Mouse (Mus musculus): ENCODE measurements around the gene Trim72. TPM values are rescaled to one million over a fixed set of nuclear protein-coding genes. Genes with fewer than 3 reads are reported as not detected.

The Trim72 gene
- polyA plus RNA-seq, 1 experiment from 2014 or later = 0.10 TPM

- H3K27ac ChIP-seq = peak overlapping the region; percentile 67; the same call in 1 of the 2 replicates
- WGBS = 39% methylated on average over 5 of the region's 5 CpGs
- H3K9ac ChIP-seq = peak overlapping the region; percentile 32; the same call in 1 of the 2 replicates
- peaks cover 16% of the 10 kb centered on the region; the same call in 1 of the 2 replicates for H3K4me1 ChIP-seq
- H3K4me2 ChIP-seq = peak overlapping the region; percentile 57
- no peaks in the 10 kb centered on the region for H3K9me3 ChIP-seq
- no peaks in the 10 kb centered on the region for H3K27me3 ChIP-seq
- ATAC-seq (ENCODE audit: borderline replicate concordance, extremely low read depth, low FRiP score, low TSS enrichment) = peak; percentile 20; the same call in 1 of the 2 replicates
- H3K36me3 ChIP-seq = peaks cover 36% of the 10 kb centered on the region
- peak overlapping the region; percentile 37 for H3K4me3 ChIP-seq
Measured at GRCm38 (mm10) chr7:127992488-127993340, 11.0 kb upstream of the Trim72 start.

GRCm38 (mm10) chr7:127993341-127993977, 10.3 kb upstream of the Trim72 start, which contains the start of gene Pycard:
Gene Pycard, minus strand, starts transcription at chr7:127993867.
- H3K4me1 ChIP-seq = peaks cover 16% of the 10 kb centered on the region; the same call in 1 of the 2 replicates

GRCm38 (mm10) chr7:127999436-127999835, 4.3 kb upstream of the Trim72 start:
- ATAC-seq (ENCODE audit: borderline replicate concordance, extremely low read depth, low FRiP score, low TSS enrichment) = no peak
- Histone ChIP-seq H3K4me3 (no peak overlapping the region), H3K9me3 (no peaks in the 10 kb centered on the region), H3K9ac (no peak overlapping the region), H3K36me3 (no peaks in the 10 kb centered on the region), H3K4me1 (peaks cover 10% of the 10 kb centered on the region; the same call in 1 of the 2 replicates), H3K27ac (no peak overlapping the region), H3K27me3 (no peaks in the 10 kb centered on the region), H3K4me2 (no peak overlapping the region)
- WGBS = 48% methylated on average over 1 of the region's 1 CpGs

More at GRCm38 (mm10) chr7:127993341-127993977, 10.3 kb upstream of the Trim72 start, which contains the start of gene Pycard:
- H3K9me3 ChIP-seq = no peaks in the 10 kb centered on the region
- WGBS = 13% methylated on average over 18 of the region's 18 CpGs
- ATAC-seq (ENCODE audit: borderline replicate concordance, extremely low read depth, low FRiP score, low TSS enrichment) = peak; percentile 55; the same call in 1 of the 2 replicates
- H3K4me3 ChIP-seq = peak within 1 kb of the TSS; percentile 37
- H3K27ac ChIP-seq = peak within 1 kb of the TSS; percentile 67
- peak within 1 kb of the TSS; percentile 57 for H3K4me2 ChIP-seq
- no peaks in the 10 kb centered on the region for H3K27me3 ChIP-seq
- H3K36me3 ChIP-seq = peaks cover 28% of the 10 kb centered on the region
- peak within 1 kb of the TSS; percentile 32 for H3K9ac ChIP-seq

- 28% methylated on average over 1 of the region's 1 CpGs for WGBS
- Histone ChIP-seq H3K27me3 (peaks cover 4% of the 10 kb centered on the region; the same call in 1 of the 2 replicates), H3K27ac (no peak overlapping the region), H3K36me3 (no peaks in the 10 kb centered on the region), H3K4me2 (no peak overlapping the region), H3K4me3 (no peak overlapping the region), H3K4me1 (peaks cover 14% of the 10 kb centered on the region; the same call in 1 of the 2 replicates), H3K9ac (no peak overlapping the region), H3K9me3 (no peaks in the 10 kb centered on the region)
- no peak for ATAC-seq (ENCODE audit: borderline replicate concordance, extremely low read depth, low FRiP score, low TSS enrichment)
Measured at GRCm38 (mm10) chr7:128000068-128000950, 3.4 kb upstream of the Trim72 start.

DNA sequence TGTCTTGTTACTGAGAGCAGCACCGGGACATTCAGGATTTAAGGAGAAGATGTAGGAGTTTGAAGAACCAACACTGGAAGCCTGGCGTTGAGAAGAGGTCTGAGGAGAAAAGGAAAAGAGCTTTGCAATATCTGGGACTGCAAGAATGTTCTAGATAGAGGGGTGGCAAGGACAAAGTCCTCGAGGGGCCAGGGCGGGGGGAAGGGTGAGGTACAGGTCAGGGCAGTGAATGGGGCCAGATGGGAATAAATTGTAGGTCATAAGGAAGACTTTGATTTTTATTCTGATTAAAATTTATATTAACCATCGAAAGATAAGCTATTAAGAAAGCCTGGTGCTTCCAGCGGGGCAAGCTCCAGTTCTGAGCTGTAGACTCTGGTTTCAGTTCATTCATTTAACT, 651 bp upstream of the Trim72 start:
- Histone ChIP-seq H3K27me3 (peaks cover 4% of the 10 kb centered on the region; the same call in 1 of the 2 replicates), H3K9ac (no peak overlapping the region), H3K36me3 (no peaks in the 10 kb centered on the region), H3K9me3 (no peaks in the 10 kb centered on the region), H3K4me1 (peaks cover 14% of the 10 kb centered on the region; the same call in 1 of the 2 replicates), H3K27ac (no peak overlapping the region), H3K4me3 (no peak overlapping the region), H3K4me2 (no peak overlapping the region)
- 72% methylated on average over 6 of the region's 6 CpGs for WGBS
- ATAC-seq (ENCODE audit: borderline replicate concordance, extremely low read depth, low FRiP score, low TSS enrichment) = no peak

- ATAC-seq (ENCODE audit: borderline replicate concordance, extremely low read depth, low FRiP score, low TSS enrichment) = no peak
- Histone ChIP-seq H3K4me3 (peak overlapping the region; percentile 12; the same call in 1 of the 2 replicates), H3K27me3 (peaks cover 4% of the 10 kb centered on the region; the same call in 1 of the 2 replicates), H3K9me3 (no peaks in the 10 kb centered on the region), H3K9ac (no peak overlapping the region), H3K4me2 (peak overlapping the region; percentile 46), H3K27ac (peak overlapping the region; percentile 79), H3K4me1 (peaks cover 14% of the 10 kb centered on the region; the same call in 1 of the 2 replicates), H3K36me3 (no peaks in the 10 kb centered on the region)
- WGBS = 51% methylated on average over 5 of the region's 5 CpGs
Measured at GRCm38 (mm10) chr7:128004150-128004486, 369 bp downstream of the Trim72 start.

DNA sequence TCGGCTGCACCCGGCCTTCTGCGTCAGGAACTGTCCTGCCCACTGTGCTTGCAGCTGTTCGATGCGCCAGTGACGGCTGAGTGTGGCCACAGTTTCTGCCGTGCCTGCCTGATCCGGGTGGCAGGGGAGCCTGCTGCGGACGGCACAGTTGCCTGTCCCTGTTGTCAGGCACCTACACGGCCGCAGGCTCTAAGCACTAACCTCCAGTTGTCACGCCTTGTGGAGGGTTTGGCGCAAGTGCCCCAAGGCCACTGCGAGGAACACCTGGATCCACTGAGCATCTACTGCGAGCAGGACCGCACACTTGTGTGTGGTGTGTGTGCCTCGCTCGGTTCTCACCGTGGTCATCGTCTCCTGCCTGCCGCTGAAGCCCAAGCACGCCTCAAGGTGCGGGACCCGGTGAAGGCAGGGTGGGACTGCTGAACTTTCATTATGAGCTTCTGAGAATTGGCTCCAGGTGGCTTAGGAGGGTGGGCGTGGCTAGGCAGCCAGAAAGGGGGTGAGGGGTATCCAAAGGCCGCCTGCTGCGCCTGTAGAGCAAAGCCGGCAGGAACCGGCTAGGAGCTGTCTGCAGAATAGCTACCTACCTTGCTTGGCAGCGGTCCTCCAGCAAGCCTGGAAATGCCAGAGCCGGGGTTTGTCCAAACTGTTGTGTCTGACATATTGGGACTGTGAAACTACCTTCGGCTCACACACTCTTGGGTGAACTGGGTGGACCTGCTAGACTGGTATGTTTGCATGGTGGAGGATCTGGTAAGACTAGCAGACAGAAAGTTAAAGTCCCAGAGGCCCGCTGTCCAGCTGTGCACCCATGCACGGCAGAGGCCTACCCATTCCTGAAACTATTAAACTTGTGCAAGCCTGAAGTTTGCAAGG, 976 bp downstream of the Trim72 start:
- Histone ChIP-seq H3K9me3 (no peaks in the 10 kb centered on the region), H3K4me2 (peak overlapping the region; percentile 46), H3K27me3 (peaks cover 4% of the 10 kb centered on the region; the same call in 1 of the 2 replicates), H3K4me1 (peaks cover 14% of the 10 kb centered on the region; the same call in 1 of the 2 replicates), H3K27ac (peak overlapping the region; percentile 79), H3K36me3 (no peaks in the 10 kb centered on the region), H3K4me3 (peak overlapping the region; percentile 12; the same call in 1 of the 2 replicates), H3K9ac (no peak overlapping the region)
- 20% methylated on average over 35 of the region's 35 CpGs for WGBS
- ATAC-seq (ENCODE audit: borderline replicate concordance, extremely low read depth, low FRiP score, low TSS enrichment) = peak; percentile 80; the same call in 1 of the 2 replicates

- H3K9ac ChIP-seq = no peak overlapping the region
- no peaks in the 10 kb centered on the region for H3K9me3 ChIP-seq
- H3K4me1 ChIP-seq = peaks cover 14% of the 10 kb centered on the region; the same call in 1 of the 2 replicates
- H3K4me2 ChIP-seq = no peak overlapping the region
- peaks cover 4% of the 10 kb centered on the region; the same call in 1 of the 2 replicates for H3K27me3 ChIP-seq
- WGBS = 65% methylated on average over 7 of the region's 7 CpGs
- no peak for ATAC-seq (ENCODE audit: borderline replicate concordance, extremely low read depth, low FRiP score, low TSS enrichment)
- H3K27ac ChIP-seq = no peak overlapping the region
- no peak overlapping the region for H3K4me3 ChIP-seq
- H3K36me3 ChIP-seq = no peaks in the 10 kb centered on the region
Measured at GRCm38 (mm10) chr7:128006193-128006592, 2.4 kb downstream of the Trim72 start.

DNA sequence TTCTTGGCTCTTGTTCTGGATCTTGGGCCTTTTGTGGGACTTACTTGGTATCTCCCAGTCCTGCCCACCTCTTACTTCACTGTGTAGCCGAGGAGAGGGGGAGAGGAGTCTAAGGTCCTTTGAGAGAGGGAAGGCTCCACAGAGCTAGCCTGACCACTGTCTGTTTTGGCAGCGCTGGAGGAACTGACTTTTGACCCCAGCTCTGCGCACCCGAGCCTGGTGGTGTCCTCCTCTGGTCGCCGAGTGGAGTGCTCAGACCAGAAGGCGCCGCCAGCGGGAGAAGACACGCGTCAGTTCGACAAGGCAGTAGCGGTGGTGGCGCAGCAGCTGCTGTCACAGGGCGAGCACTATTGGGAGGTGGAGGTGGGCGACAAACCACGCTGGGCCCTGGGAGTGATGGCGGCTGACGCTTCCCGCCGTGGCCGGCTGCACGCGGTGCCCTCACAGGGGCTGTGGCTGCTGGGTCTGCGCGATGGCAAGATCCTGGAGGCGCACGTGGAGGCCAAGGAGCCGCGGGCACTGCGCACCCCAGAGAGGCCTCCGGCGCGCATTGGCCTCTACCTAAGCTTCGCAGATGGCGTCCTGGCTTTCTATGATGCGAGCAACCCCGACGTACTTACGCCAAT, 6.1 kb downstream of the Trim72 start:
- H3K4me1 ChIP-seq = 0 out of 2 replicates have a peak, but pooled peaks cover under 1% of the 10 kb centered on the region
- 0 out of 2 replicates have a peak, but pooled peaks have one; percentile 31 for ATAC-seq (ENCODE audit: borderline replicate concordance, extremely low read depth, low FRiP score, low TSS enrichment)
- 42% methylated on average over 40 of the region's 40 CpGs for WGBS
- H3K27ac ChIP-seq = no peak overlapping the region
- H3K9ac ChIP-seq = no peak overlapping the region
- no peak overlapping the region for H3K4me3 ChIP-seq
- no peaks in the 10 kb centered on the region for H3K9me3 ChIP-seq
- H3K36me3 ChIP-seq = no peaks in the 10 kb centered on the region
- peaks cover under 1% of the 10 kb centered on the region; the same call in 1 of the 2 replicates for H3K27me3 ChIP-seq
- H3K4me2 ChIP-seq = peak overlapping the region; percentile 14; the same call in 1 of the 2 replicates

Measured in lung, embryonic 15.5 days (tissue).